Mouse (Mus musculus) induced T-regulatory cell, adult 2 months (primary cell): ENCODE results near the gene 4921504E06Rik.
A peak's percentile ranks its signal among the peaks of the same experiment; 100 is the strongest.

Experiments used
- DNase-seq: peaks from one replicate; pipeline ENCODE4 v3.0.0-alpha.2; 2012; ENCODE audit warnings: low read depth

The 4921504E06Rik gene

DNA sequence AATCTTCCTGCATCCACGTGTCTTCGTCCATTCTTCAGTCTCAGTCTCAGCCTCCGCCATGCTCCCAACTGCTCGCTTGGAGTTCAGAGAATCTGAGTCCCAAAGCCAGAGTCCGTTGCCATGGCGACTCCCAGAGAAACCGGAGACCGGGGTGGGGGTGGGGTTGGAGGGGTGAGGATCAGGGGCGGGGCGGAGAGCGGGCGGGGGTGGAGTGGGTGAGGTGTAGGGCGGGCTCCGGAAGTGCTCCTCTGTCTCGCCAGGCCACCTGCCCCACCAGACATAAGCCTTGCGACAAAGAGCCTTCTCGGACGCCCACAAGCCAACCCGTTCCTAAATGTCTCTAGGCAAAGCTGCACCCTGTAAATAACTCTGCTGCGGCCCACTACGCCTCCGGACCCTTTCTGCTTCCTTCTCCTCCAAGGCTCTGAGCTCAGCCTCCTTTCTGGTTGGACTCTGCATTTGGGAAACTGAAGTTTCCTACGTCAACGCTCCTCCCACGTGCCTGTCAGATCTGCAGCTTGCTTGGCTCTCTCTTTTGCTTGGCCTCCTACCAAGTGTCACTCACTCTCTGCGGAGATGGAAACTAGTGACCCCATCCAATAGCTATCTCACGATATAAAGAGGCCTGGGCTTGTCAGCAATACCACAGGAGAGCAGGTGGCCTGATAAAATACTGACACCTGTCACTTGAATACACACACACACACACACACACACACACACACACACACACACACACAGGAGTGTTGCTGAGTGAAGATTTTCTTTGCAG is at the start of gene 4921504E06Rik:
TSS of gene 4921504E06Rik (minus strand) at position 94 of the 772 bp plus-strand sequence.
- peak; percentile 62 for DNase-seq

GRCm38 (mm10) chr2:19601386-19601925 is 47.7 kb upstream of the 4921504E06Rik start:
- no peak for DNase-seq

GRCm38 (mm10) chr2:19600860-19601259 is 47.1 kb upstream of the 4921504E06Rik start:
- DNase-seq = no peak

- no peak for DNase-seq
Observed at GRCm38 (mm10) chr2:19599801-19600200, 46.1 kb upstream of the 4921504E06Rik start.

GRCm38 (mm10) chr2:19596988-19597387 is 43.3 kb upstream of the 4921504E06Rik start:
- no peak for DNase-seq

DNA sequence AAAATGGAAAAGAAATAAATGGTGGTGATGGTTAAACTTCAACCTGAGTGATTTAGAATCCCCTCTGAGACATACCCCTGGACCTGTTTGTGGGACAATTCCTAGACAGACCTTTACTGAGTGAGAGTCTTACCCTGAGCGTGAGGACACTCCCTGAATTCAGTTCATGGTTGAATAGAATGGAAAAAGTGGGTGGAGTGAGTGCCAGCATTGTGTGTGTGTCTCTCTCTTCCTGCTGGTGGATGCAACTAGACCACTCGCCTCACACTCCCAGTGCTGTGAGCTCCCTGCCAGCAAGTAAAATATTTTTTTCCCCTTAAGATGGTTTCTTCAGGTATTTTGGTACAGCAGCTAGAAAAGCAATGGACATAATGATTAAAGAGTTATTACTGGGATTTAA is 42.7 kb upstream of the 4921504E06Rik start:
- no peak for DNase-seq

DNA sequence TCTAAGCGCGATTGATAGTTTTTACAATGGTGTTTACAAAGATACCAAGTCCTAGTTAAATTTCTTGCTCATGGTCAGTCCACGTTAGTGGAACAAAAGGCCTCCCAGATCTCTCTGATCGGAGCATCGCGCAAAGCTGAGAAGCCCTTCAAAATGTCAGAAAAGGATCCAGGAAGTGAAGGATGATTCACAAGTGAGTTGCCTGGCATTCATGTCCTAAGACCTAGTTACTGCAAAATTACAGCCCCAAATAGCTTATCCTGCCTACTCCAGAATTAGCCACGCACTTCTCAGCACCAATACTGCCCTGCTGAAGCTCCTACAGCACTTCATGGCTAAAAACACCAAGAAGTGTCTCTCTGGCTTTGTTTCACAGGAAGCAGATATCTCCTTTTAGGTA is 41.1 kb upstream of the 4921504E06Rik start:
- DNase-seq = no peak

DNA sequence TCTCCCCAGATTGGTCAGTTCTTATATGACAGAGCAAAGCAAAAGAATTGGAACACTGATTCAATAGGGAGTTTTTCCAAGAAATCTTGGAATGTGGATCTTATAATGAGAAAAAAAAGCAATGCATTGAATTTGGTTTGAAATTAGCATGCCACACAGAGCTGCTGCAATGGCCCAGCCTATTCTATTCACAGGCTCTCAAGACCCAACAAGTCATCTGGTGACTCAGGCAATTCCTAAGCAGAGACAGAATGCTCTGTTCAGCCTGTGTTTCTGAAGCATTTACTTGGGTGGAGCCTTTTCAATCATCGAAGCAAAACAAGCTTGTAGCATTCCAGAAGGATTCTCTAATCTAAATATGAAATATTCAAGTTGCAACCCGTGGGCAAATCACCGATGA is 26.1 kb upstream of the 4921504E06Rik start:
- no peak for DNase-seq

GRCm38 (mm10) chr2:19579180-19579579 is 25.5 kb upstream of the 4921504E06Rik start:
- DNase-seq = no peak

- DNase-seq = no peak
Observed at GRCm38 (mm10) chr2:19562114-19562829, 8.6 kb upstream of the 4921504E06Rik start.

GRCm38 (mm10) chr2:19560654-19561053 is 6.9 kb upstream of the 4921504E06Rik start:
- no peak for DNase-seq

DNA sequence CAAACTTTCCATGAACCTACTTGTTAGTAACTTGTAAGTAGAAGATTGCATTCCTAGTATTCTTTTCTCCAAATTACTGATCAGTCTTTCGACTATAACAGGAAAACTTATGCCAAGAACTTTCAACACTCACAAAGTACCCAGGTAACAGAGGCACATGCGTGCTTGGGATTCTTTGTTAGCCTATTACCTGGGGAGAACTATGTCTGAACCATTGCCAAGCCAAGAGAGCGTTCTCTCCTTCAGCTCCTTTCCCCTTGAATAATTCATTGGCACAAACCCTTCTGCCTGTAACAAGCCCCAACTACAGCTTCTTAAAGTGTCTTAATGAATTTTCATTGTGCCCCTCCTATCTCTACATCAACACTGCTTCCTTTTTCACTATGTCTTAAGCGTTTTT is 6.4 kb upstream of the 4921504E06Rik start:
- DNase-seq = no peak

DNA sequence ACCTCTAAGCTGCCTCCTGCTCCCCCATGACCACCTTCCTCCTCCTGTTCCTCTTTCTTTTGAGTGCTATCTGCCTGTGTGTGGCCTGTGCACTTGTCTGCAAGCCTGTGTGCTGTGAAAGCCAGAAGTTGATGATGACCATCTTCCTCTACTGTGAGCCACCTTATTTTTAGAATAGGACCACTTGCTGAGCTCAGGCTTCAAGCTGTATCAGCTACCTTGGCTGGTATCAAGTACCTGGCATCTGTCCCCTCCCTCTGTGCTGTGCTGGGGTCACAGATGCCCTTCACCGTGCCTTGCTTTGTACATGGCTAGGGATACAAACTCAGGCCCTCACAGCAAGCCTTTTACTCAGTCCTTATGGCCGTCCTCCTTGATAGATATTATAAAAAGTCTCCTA is 2.3 kb downstream of the 4921504E06Rik start:
- no peak for DNase-seq

GRCm38 (mm10) chr2:19540906-19541305 is 12.8 kb downstream of the 4921504E06Rik start:
- DNase-seq = no peak

GRCm38 (mm10) chr2:19529428-19529827 is 24.3 kb downstream of the 4921504E06Rik start:
- peak; percentile 8 for DNase-seq

GRCm38 (mm10) chr2:19528797-19529196 is 24.9 kb downstream of the 4921504E06Rik start:
- peak; percentile 90 for DNase-seq

DNA sequence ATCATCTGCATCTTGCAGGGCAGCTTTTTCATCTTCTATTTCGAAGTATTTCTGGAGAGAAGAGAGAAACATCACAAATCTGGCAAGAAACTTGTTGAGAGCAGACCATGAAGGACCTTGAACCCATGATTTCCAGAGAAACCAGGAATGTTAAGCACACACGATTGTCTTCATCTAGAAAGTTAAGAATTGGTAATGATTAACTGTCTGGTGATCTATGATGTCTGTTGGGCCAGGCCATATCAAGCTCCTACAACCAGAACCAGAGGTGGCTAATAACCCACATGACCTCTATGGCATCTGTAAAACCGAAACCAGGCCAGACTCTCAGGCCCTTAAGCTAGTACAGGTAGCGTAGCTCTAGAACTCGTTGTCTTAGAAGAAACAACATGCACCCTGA is 29.6 kb downstream of the 4921504E06Rik start:
- no peak for DNase-seq

- no peak for DNase-seq
Observed at GRCm38 (mm10) chr2:19521662-19522061, 32.1 kb downstream of the 4921504E06Rik start.

- no peak for DNase-seq
Observed at GRCm38 (mm10) chr2:19520617-19521016, 33.1 kb downstream of the 4921504E06Rik start.

DNA sequence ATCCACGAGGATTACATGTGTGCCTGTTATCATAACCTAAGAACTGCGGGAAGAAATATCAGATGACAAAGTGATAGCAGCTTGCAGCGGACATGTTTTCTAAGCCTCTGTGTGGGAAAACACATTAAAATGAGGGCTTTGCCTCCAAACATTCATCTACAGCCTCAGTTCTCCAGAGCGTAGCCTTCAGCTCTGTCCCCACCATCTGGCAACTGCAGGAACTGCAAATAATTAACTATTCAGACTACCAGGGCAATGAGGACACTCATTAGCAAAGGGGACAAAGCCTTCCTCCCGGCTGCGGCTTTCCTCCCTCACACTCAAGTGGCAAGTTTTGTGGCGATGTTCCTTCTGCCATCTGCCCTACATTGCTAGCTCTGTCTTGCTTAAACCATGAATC is 33.9 kb downstream of the 4921504E06Rik start:
- peak; percentile 37 for DNase-seq

DNA sequence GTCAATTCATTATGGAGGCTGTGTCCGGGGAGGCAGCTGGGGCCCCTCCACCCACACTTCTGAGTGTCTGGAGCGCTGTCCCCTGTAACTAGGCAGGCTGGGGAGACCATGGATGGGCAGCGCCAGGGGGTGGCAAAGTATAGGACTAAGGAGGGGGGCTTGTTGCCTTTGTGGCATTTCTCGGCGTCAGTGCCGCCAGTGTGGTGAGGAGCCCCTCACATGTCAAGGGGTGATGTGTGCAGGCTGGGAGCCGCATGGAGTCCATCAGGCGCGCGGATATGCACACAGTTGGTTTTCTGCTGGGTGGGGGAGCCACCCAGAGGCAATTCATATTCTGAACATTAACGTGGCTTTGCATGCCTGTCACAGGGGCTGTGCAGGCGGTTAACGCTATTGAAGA is 35.8 kb downstream of the 4921504E06Rik start:
- DNase-seq = no peak

DNA sequence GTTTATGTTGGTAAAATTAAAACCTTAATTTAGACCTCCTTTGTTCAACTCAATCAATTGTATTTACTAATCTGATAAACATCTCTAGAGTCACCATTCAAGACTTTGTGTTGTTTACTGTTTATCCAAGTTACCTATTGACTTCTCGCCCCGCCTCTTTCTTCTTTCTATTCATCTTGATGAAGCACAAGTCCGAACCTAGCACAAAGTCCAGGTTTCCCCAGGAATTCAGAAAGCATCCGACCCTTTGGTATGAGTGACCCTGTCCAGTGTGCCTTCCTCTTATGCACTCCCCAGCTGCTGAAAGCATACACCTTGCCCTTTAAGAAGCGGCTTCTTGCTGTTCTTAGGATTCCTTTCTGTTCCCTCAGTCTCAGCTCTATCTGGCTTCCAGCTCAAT is 41.3 kb downstream of the 4921504E06Rik start:
- DNase-seq = no peak

- no peak for DNase-seq
Observed at GRCm38 (mm10) chr2:19511032-19511431, 42.7 kb downstream of the 4921504E06Rik start.
